Mouse (Mus musculus) C2C12 (cell line): ENCODE results near the gene Gm44511.

Source experiments
- CTCF ChIP-seq: IDR thresholded peaks from one replicate; pipeline ENCODE4 v1.5.1; 2011; ENCODE audit not compliant: control insufficient read depth, insufficient read depth, insufficient read length
- FOSL1 ChIP-seq: IDR thresholded peaks from one replicate; pipeline ENCODE4 v1.8.0; 2011; ENCODE audit warnings: mild to moderate bottlenecking, low read length; ENCODE audit not compliant: poor library complexity, insufficient read depth, severe bottlenecking

DNA sequence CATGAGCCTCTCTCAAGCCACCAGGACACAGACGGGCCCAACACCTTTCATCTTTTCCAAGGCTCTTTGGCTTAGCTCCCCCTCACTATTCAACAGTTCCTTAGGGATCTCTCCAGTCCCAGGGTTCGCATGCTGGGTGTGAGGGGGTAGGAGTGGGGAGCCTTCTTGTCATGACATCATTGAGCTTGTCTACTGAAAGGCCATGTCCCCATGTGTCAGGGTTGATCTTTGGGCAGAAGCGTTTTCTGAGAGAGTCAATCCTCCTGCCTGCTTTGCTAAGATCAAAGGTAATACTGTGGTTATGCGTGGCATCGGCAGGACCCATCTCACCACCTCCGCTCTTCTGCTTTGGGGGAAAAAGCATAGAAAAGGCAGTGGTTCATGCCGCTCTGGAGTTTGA, 88.7 kb downstream of the Gm44511 start:
- TF ChIP-seq CTCF, result no peak
- TF ChIP-seq FOSL1, result no peak
